In genomic region chr7:120598355-120598754, GRCm38 (mm10) we compare ENCODE assay signal across 9 mouse cellular contexts. TPM values are rescaled to one million over a fixed set of nuclear protein-coding genes. Genes with fewer than 3 reads are reported as not detected.
DNase-seq lines count a peak whose midpoint lies in the region; ATAC-seq and TF ChIP-seq lines count a peak whose summit lies in the region.
"Had no signal": no experiment of that assay in that cellular context is flagged by ENCODE, and none has a peak within 500 bp of the region (broad histone marks: within the 10 kb centered on the region; RNA-seq: fewer than 3 reads in every experiment).

No protein-coding gene starts in this region.

- no peak overlapping the region for H3K27ac ChIP-seq in heart, embryonic 10.5 days
- no peak overlapping the region for H3K27ac ChIP-seq in neural tube, embryonic 11.5 days (ENCODE audit: low read depth, low read length)
- H3K27ac ChIP-seq in limb, embryonic 12.5 days, result no peak overlapping the region
- H3K27ac ChIP-seq in stomach, postnatal 0 days (replicated peaks), result no peak overlapping the region

- TF ChIP-seq EP300 in stomach, postnatal 0 days (optimal IDR thresholded peaks at IDR 0.05), result no peak

- peak overlapping the region; percentile 58; the same call in 1 of the 2 replicates for H3K4me3 ChIP-seq in heart, embryonic 10.5 days
- no peak overlapping the region for H3K4me3 ChIP-seq in neural tube, embryonic 11.5 days (ENCODE audit: low read depth, low read length)
- peak overlapping the region; percentile 48 for H3K4me3 ChIP-seq in limb, embryonic 12.5 days (replicated peaks)
- H3K4me3 ChIP-seq in stomach, postnatal 0 days (ENCODE audit: low read depth, low read length), result peak overlapping the region; percentile 32; the same call in 1 of the 2 replicates

- H3K4me2 ChIP-seq in neural tube, embryonic 11.5 days (ENCODE audit: low read depth), result peak overlapping the region; percentile 48; the same call in 1 of the 2 replicates
- H3K4me2 ChIP-seq in limb, embryonic 12.5 days, result peak overlapping the region; percentile 68
- peak overlapping the region; percentile 63 for H3K4me2 ChIP-seq in stomach, postnatal 0 days (replicated peaks; ENCODE audit: low read depth)

- no peaks in the 10 kb centered on the region for H3K36me3 ChIP-seq in heart, embryonic 10.5 days
- no peaks in the 10 kb centered on the region for H3K36me3 ChIP-seq in neural tube, embryonic 11.5 days (ENCODE audit: control insufficient read depth, insufficient read depth, low read length)
- no peaks in the 10 kb centered on the region for H3K36me3 ChIP-seq in limb, embryonic 12.5 days
- no peaks in the 10 kb centered on the region for H3K36me3 ChIP-seq in stomach, postnatal 0 days (ENCODE audit: control insufficient read depth, insufficient read depth, low read length)

- no peak for ATAC-seq in neural tube, embryonic 11.5 days (ENCODE audit: insufficient read depth, low FRiP score, low TSS enrichment)
- no peak for ATAC-seq in limb, embryonic 12.5 days (ENCODE audit: insufficient number of reproducible peaks, insufficient read depth, low FRiP score, low TSS enrichment, low read depth)
- no peak for ATAC-seq in stomach, postnatal 0 days (ENCODE audit: low FRiP score, low TSS enrichment)

- no peak for TF ChIP-seq CTCF in stomach, postnatal 0 days (IDR thresholded peaks at IDR 0.05; ENCODE audit: low read depth)

- H3K27me3 ChIP-seq in heart, embryonic 10.5 days (ENCODE audit: insufficient read depth, poor library complexity, severe bottlenecking), result peaks cover 26% of the 10 kb centered on the region
- H3K27me3 ChIP-seq in neural tube, embryonic 11.5 days (ENCODE audit: control insufficient read depth, insufficient read depth, low read length), result no peaks in the 10 kb centered on the region
- H3K27me3 ChIP-seq in limb, embryonic 12.5 days, result peaks cover 18% of the 10 kb centered on the region
- H3K27me3 ChIP-seq in stomach, postnatal 0 days (ENCODE audit: control insufficient read depth, insufficient read depth, low read length), result no peaks in the 10 kb centered on the region

- DNase-seq in heart, embryonic 10.5 days (ENCODE audit: low spot score), result no peak
- no peak for DNase-seq in heart, adult 9 months (ENCODE audit: low spot score in 2 of 2)
- DNase-seq in neural tube, embryonic 11.5 days (ENCODE audit: low spot score), result no peak
- DNase-seq in neural tube, embryonic 10.5 days (ENCODE audit: extremely low spot score, low spot score), result no peak
- DNase-seq in stomach, postnatal 0 days (ENCODE audit: low spot score), result no peak
- DNase-seq in urinary bladder, postnatal 14 days (ENCODE audit: low spot score), result no peak
- no peak for DNase-seq in thymus, postnatal 25 days
- DNase-seq: lung, postnatal 10 days had no signal

- 75% methylated on average over 7 of the region's 7 CpGs for WGBS in heart, embryonic 10.5 days
- 81% methylated on average over 7 of the region's 7 CpGs for WGBS in neural tube, embryonic 11.5 days
- WGBS in limb, embryonic 12.5 days, result 85% methylated on average over 7 of the region's 7 CpGs
- 81% methylated on average over 7 of the region's 7 CpGs for WGBS in stomach, postnatal 0 days

- H3K9ac ChIP-seq in neural tube, embryonic 11.5 days (ENCODE audit: low read length), result no peak overlapping the region
- no peak overlapping the region for H3K9ac ChIP-seq in limb, embryonic 12.5 days (replicated peaks)
- H3K9ac ChIP-seq in stomach, postnatal 0 days (ENCODE audit: low read length), result no peak overlapping the region

- no peaks in the 10 kb centered on the region for H3K9me3 ChIP-seq in heart, embryonic 10.5 days
- no peaks in the 10 kb centered on the region for H3K9me3 ChIP-seq in neural tube, embryonic 11.5 days (ENCODE audit: control insufficient read depth, low read length)
- no peaks in the 10 kb centered on the region for H3K9me3 ChIP-seq in limb, embryonic 12.5 days
- no peaks in the 10 kb centered on the region for H3K9me3 ChIP-seq in stomach, postnatal 0 days (ENCODE audit: control insufficient read depth, low read length)

- H3K4me1 ChIP-seq in heart, embryonic 10.5 days, result no peaks in the 10 kb centered on the region
- no peaks in the 10 kb centered on the region for H3K4me1 ChIP-seq in neural tube, embryonic 11.5 days (ENCODE audit: control insufficient read depth, insufficient read depth, low read length)
- no peaks in the 10 kb centered on the region; the same call in 1 of the 2 replicates for H3K4me1 ChIP-seq in limb, embryonic 12.5 days (replicated peaks)
- H3K4me1 ChIP-seq in stomach, postnatal 0 days (replicated peaks; ENCODE audit: control insufficient read depth, insufficient read depth), result no peaks in the 10 kb centered on the region

RNA-seq across cellular contexts. Expression of gene Uqcrc2, which starts 36.6 kb away (rescaled TPM):
- polyA plus RNA-seq in heart, embryonic 10.5 days (2016; fragmentation: Nextera tagmentation; extraction: Ambion mirVana), result 310 and 390 TPM in 2 replicates
- 197 and 216 TPM in 2 replicates for polyA plus RNA-seq in neural tube, embryonic 11.5 days (2014; fragmentation: Nextera tagmentation; extraction: Ambion mirVana)
- 181 and 186 TPM in 2 replicates for polyA plus RNA-seq in limb, embryonic 12.5 days (2016; fragmentation: Nextera tagmentation; extraction: Ambion mirVana)
- 191 and 193 TPM in 2 replicates for polyA plus RNA-seq in stomach, postnatal 0 days (2015; fragmentation: Nextera tagmentation; extraction: Ambion mirVana)
